Mouse (Mus musculus): Measurements from ENCODE around the gene Bcas3. TPM values are rescaled to one million over a fixed set of nuclear protein-coding genes. Genes with fewer than 3 reads are reported as not detected.

The Bcas3 gene
- polyA plus RNA-seq, 1 experiment = 21.2 TPM

- peak overlapping the region; percentile 33 for H3K4me3 ChIP-seq (ENCODE audit: insufficient read depth, low read depth, low read length)
- H3K27ac ChIP-seq (replicated peaks; ENCODE audit: low read depth, low read length) = peak overlapping the region; percentile 70
- H3K4me1 ChIP-seq (ENCODE audit: control insufficient read depth, insufficient read depth, insufficient read length, low read length) = peaks cover 13% of the 10 kb centered on the region
These were observed 172.0 kb downstream of the Bcas3 start for GRCm38 (mm10) chr11:85524841-85525500.

- Histone ChIP-seq H3K27ac (replicated peaks; ENCODE audit: low read depth, low read length) (peak overlapping the region; percentile 85), H3K4me3 (ENCODE audit: insufficient read depth, low read depth, low read length) (peak overlapping the region; percentile 47)
These were observed 172.5 kb downstream of the Bcas3 start for GRCm38 (mm10) chr11:85525501-85525885.

DNA sequence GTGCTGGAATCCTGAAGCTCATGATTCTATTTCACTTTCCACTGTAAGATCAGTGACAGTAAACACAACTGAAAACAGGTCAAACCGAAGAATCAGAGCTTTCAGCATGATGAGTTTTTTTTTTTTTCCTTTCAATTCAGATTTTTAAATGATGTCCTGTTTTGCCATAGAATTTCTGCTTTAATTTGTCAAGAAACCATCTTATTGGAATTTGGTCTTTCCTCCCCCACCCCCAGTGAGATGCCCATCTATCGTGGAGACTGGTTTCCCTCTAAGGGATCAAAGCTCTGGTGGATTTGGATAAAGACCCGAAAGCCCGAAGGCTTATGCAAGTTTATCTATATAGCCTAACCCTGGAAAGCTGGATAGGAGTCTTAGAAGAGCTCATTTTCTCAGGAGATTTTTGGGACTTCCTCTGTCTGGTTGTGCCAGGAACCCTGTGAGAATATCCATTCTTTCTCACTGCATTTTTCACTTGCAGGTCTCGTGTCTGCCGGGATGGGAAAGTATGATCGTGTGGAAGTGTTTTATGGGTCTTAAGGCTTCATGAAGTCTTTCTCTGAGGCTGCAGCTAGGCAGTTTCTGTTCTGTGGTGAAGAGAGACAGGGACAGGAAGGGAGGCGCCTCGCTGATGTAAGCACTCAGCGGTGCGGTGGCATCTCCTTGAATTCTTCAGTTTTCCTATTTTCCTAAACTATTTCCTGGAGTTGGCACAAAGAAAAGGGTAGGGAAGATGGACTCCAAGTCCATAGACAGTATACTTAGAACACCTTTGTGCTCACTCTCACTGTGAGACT, 173.2 kb downstream of the Bcas3 start:
- Histone ChIP-seq H3K4me1 (ENCODE audit: control insufficient read depth, insufficient read depth, insufficient read length, low read length) (peaks cover 13% of the 10 kb centered on the region), H3K27ac (replicated peaks; ENCODE audit: low read depth, low read length) (peak overlapping the region; percentile 85), H3K4me3 (ENCODE audit: insufficient read depth, low read depth, low read length) (peak overlapping the region; percentile 47)

More at GRCm38 (mm10) chr11:85525501-85525885, 172.5 kb downstream of the Bcas3 start:
- H3K4me1 ChIP-seq (ENCODE audit: control insufficient read depth, insufficient read depth, insufficient read length, low read length) = peaks cover 13% of the 10 kb centered on the region

DNA sequence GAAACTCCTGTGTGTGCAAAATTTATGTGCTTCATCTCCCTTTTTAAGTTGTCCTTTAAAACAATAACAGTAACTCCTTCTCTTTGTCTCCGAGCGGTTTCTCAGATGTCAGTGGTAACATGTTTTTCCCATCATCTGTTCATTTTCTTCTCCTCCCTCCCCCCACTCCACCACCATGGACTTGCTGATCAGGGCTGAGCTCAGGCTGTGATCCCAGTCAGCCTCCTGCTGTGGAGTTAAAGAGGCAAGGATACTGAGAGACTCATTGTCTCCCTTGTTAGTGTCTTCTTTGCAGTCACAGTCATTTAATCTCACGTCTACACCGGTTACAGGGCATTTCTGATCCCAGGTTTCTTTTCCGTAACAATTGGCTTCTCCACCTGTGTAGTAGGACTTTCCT, 174.3 kb downstream of the Bcas3 start:
- H3K27ac ChIP-seq (replicated peaks; ENCODE audit: low read depth, low read length) = peak overlapping the region; percentile 12; the same call in 1 of the 2 replicates
- H3K4me1 ChIP-seq (ENCODE audit: control insufficient read depth, insufficient read depth, insufficient read length, low read length) = peaks cover 10% of the 10 kb centered on the region
- H3K4me3 ChIP-seq (ENCODE audit: insufficient read depth, low read depth, low read length) = no peak overlapping the region

DNA sequence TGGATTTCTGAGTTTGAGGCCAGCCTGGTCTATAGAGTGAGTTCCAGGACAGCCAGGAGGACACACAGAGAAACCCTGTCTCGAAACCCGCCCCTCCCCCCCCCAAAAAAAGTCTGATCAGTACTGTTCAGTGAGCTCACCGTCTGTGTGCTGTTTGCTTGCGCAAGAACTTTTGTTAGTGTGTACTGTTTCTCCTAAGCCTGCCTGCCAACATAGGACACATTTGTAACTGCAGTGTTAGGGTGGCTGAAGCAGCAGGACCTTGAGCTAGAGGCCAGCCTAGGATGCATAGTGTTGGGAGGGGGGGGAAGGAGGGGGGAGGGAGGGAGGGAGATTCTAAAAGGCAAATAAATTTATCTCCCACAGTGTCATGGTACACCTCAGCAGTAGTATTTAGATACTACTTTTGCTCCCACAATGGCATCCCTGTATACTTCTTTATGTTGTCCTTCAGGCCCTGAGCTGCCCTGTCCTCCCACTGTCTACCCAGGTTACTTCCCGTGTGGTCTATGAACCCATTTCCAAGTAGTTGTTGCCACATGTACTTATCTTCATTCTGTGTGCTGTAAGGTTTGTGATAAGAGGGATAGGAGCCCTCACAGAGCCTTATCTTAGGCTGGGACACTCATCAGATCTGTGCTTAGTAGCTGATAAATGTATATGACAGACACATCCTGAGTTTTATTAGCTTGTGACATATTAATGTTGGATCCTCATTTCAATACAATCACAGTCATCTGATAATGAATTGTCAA, 176.7 kb downstream of the Bcas3 start:
- no peak overlapping the region for H3K4me3 ChIP-seq (ENCODE audit: insufficient read depth, low read depth, low read length)
- peaks cover 2% of the 10 kb centered on the region for H3K4me1 ChIP-seq (ENCODE audit: control insufficient read depth, insufficient read depth, insufficient read length, low read length)
- H3K27ac ChIP-seq (replicated peaks; ENCODE audit: low read depth, low read length) = no peak overlapping the region

- H3K4me3 ChIP-seq (ENCODE audit: insufficient read depth, low read depth, low read length) = no peak overlapping the region
- no peaks in the 10 kb centered on the region for H3K4me1 ChIP-seq (ENCODE audit: control insufficient read depth, insufficient read depth, insufficient read length, low read length)
- H3K27ac ChIP-seq (replicated peaks; ENCODE audit: low read depth, low read length) = no peak overlapping the region
These were observed 188.0 kb downstream of the Bcas3 start for GRCm38 (mm10) chr11:85540989-85541388.

GRCm38 (mm10) chr11:85543311-85543710, 190.3 kb downstream of the Bcas3 start:
- Histone ChIP-seq H3K4me3 (ENCODE audit: insufficient read depth, low read depth, low read length) (no peak overlapping the region), H3K27ac (replicated peaks; ENCODE audit: low read depth, low read length) (no peak overlapping the region), H3K4me1 (ENCODE audit: control insufficient read depth, insufficient read depth, insufficient read length, low read length) (no peaks in the 10 kb centered on the region)

DNA sequence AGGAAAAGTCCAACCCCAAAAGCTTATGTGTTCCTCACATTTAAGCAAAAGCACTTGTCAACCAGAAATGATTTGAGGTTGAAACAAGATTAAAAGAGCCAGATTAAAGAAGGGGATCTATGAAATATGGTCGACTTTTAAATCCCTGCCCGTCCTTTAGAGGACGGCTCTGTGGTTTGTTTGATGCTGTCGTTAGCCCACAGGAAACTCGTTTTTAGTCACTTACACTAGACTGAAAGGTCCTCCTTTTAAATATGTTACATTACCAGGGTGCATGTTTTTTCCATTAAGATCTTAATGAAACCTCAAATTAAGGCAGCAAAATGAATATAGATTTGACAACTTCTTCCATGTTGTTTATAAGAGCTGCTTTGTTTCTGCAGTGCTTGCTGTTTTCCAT, 192.6 kb downstream of the Bcas3 start:
- H3K4me1 ChIP-seq (ENCODE audit: control insufficient read depth, insufficient read depth, insufficient read length, low read length) = no peaks in the 10 kb centered on the region
- no peak overlapping the region for H3K4me3 ChIP-seq (ENCODE audit: insufficient read depth, low read depth, low read length)
- no peak overlapping the region for H3K27ac ChIP-seq (replicated peaks; ENCODE audit: low read depth, low read length)

GRCm38 (mm10) chr11:85547966-85548365, 195.0 kb downstream of the Bcas3 start:
- H3K27ac ChIP-seq (replicated peaks; ENCODE audit: low read depth, low read length) = no peak overlapping the region
- no peak overlapping the region for H3K4me3 ChIP-seq (ENCODE audit: insufficient read depth, low read depth, low read length)
- H3K4me1 ChIP-seq (ENCODE audit: control insufficient read depth, insufficient read depth, insufficient read length, low read length) = no peaks in the 10 kb centered on the region

GRCm38 (mm10) chr11:85549651-85550050, 196.7 kb downstream of the Bcas3 start:
- Histone ChIP-seq H3K4me1 (ENCODE audit: control insufficient read depth, insufficient read depth, insufficient read length, low read length) (no peaks in the 10 kb centered on the region), H3K27ac (replicated peaks; ENCODE audit: low read depth, low read length) (no peak overlapping the region), H3K4me3 (ENCODE audit: insufficient read depth, low read depth, low read length) (no peak overlapping the region)

- no peak overlapping the region for H3K4me3 ChIP-seq (ENCODE audit: insufficient read depth, low read depth, low read length)
- no peak overlapping the region for H3K27ac ChIP-seq (replicated peaks; ENCODE audit: low read depth, low read length)
- no peaks in the 10 kb centered on the region for H3K4me1 ChIP-seq (ENCODE audit: control insufficient read depth, insufficient read depth, insufficient read length, low read length)
These were observed 202.1 kb downstream of the Bcas3 start for GRCm38 (mm10) chr11:85555066-85555465.

DNA sequence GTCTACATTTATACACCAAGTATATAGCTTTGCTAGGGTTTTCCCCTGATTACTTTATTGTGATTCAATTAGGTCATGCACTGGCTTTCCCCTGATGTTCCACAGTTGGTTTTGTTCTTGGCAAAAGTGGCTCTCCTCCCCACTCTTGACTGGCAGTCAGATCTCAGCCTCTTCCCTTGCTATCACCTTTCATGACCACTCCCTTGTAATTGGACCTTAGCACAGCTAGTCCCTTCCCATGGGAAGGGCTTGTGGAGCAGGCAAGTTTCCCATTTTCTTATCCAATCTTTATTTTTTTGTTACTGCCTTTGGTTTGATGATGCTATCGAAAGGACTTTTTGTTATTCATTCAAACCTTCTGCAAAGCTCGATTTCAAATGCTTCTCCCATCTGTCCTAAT, 202.8 kb downstream of the Bcas3 start:
- H3K4me3 ChIP-seq (ENCODE audit: insufficient read depth, low read depth, low read length) = no peak overlapping the region
- no peak overlapping the region for H3K27ac ChIP-seq (replicated peaks; ENCODE audit: low read depth, low read length)
- H3K4me1 ChIP-seq (ENCODE audit: control insufficient read depth, insufficient read depth, insufficient read length, low read length) = no peaks in the 10 kb centered on the region

GRCm38 (mm10) chr11:85565068-85565467, 212.1 kb downstream of the Bcas3 start:
- no peak overlapping the region for H3K27ac ChIP-seq (replicated peaks; ENCODE audit: low read depth, low read length)
- no peak overlapping the region for H3K4me3 ChIP-seq (ENCODE audit: insufficient read depth, low read depth, low read length)
- H3K4me1 ChIP-seq (ENCODE audit: control insufficient read depth, insufficient read depth, insufficient read length, low read length) = no peaks in the 10 kb centered on the region; the same call in 1 of the 2 replicates

GRCm38 (mm10) chr11:85571040-85571439, 218.1 kb downstream of the Bcas3 start:
- Histone ChIP-seq H3K4me1 (ENCODE audit: control insufficient read depth, insufficient read depth, insufficient read length, low read length) (peaks cover 18% of the 10 kb centered on the region), H3K4me3 (ENCODE audit: insufficient read depth, low read depth, low read length) (no peak overlapping the region), H3K27ac (replicated peaks; ENCODE audit: low read depth, low read length) (peak overlapping the region; percentile 9)

GRCm38 (mm10) chr11:85571936-85572335, 219.0 kb downstream of the Bcas3 start:
- Histone ChIP-seq H3K27ac (replicated peaks; ENCODE audit: low read depth, low read length) (peak overlapping the region; percentile 62), H3K4me1 (ENCODE audit: control insufficient read depth, insufficient read depth, insufficient read length, low read length) (peaks cover 18% of the 10 kb centered on the region)

More at GRCm38 (mm10) chr11:85571936-85572335, 219.0 kb downstream of the Bcas3 start:
- no peak overlapping the region for H3K4me3 ChIP-seq (ENCODE audit: insufficient read depth, low read depth, low read length)

All from brown adipose tissue, adult 24 weeks (tissue).